Mouse (Mus musculus) embryo, embryonic 11.5 days (tissue): ENCODE measurements around the gene Alk.

Experiments
- DNase-seq: peaks from one replicate; pipeline ENCODE4 v3.0.0-alpha.2; 2012; ENCODE audit warnings: low read depth, low spot score

The Alk gene

GRCm38 (mm10) chr17:72265171-72266022 is 339.0 kb downstream of the Alk start:
- no peak for DNase-seq

DNA sequence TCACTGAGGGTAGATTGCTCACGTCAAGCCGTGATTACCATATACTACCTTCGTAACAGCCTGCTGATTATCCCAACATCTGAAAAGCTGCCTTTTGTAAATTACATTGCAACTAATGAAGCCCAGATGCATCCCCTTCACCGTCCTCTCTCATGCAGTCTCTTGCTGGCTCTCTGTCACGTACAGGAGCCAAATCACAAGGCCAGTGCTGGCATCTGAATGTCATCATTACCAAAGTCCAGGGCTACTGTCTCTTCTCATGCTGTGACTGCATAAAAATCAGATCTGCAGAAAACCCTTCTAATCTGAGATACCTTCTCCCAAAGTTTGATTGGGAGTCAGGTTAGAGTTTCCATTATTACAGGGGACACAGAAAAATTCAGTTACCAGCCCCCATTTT is 351.0 kb downstream of the Alk start:
- no peak for DNase-seq

- DNase-seq = no peak
Measured at GRCm38 (mm10) chr17:72251554-72251953, 352.9 kb downstream of the Alk start.

- no peak for DNase-seq
Measured at GRCm38 (mm10) chr17:72250482-72251405, 353.7 kb downstream of the Alk start.

DNA sequence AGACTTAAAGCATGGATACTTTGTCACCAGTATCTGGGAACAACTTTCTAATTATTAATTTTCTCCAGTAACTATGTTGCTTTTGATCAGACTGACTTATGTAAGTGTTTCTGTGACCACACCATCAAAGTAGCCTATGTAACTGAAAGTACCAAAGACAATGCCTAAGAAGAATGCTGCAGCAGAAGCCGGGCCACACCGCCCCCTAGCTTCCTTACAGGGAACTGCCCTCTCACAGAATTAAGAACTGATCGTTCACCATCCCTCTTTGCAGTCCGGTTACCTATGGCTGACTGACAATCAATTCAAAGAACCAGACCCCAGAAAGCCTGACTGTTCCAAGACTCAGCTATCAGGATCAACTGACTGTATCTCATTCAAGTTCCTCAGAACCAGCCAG is 362.4 kb downstream of the Alk start:
- no peak for DNase-seq

DNA sequence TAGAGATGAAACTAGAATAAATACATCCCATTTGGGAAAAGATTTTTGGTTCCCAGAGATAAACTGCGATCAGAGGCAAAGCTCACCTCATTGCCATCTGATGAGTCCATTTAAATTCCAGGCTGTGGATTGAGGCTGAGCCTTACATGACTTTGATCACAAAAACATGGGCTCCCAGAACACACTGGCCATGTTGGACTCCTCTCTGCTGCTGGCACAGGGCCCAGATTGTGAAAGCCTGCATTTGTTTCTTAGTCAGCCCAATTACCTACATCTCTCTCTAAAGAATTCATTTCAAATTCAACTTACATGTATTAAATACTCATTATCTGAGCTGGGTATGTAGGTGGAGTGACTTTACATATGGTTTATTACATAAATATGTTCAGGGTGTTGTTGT is 367.1 kb downstream of the Alk start:
- DNase-seq = no peak

- DNase-seq = no peak
Measured at GRCm38 (mm10) chr17:72230891-72231290, 373.5 kb downstream of the Alk start.

- DNase-seq = no peak
Measured at GRCm38 (mm10) chr17:72218816-72219215, 385.6 kb downstream of the Alk start.

- no peak for DNase-seq
Measured at GRCm38 (mm10) chr17:72197576-72197975, 406.9 kb downstream of the Alk start.

GRCm38 (mm10) chr17:72194976-72195650 is 409.3 kb downstream of the Alk start:
- no peak for DNase-seq

GRCm38 (mm10) chr17:72190536-72190935 is 413.9 kb downstream of the Alk start:
- DNase-seq = no peak

- no peak for DNase-seq
Measured at GRCm38 (mm10) chr17:72187026-72187425, 417.4 kb downstream of the Alk start.

GRCm38 (mm10) chr17:72182414-72182813 is 422.0 kb downstream of the Alk start:
- no peak for DNase-seq

- DNase-seq = no peak
Measured at GRCm38 (mm10) chr17:72180200-72180599, 424.2 kb downstream of the Alk start.

DNA sequence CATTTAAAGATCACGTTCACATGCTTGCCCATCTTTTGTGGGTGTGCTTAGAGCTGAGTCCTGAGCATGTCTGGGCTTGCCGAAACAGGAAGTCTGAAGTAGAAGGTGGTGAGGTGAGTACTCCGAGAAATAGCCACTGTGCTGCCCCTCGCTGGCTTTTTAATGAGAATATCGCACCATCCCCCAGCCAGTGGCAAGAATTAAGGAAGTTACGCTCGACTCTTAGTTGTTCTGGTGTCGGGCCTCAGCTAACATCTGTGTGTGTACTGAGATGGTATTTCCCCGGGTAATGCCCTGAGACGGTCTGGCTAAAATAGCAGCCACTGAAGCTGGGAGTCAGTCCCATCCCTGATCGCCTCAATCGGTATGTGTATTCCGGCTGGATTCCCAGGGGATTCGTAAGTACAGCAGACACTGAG is 424.7 kb downstream of the Alk start:
- no peak for DNase-seq

- no peak for DNase-seq
Measured at GRCm38 (mm10) chr17:72173778-72174177, 430.6 kb downstream of the Alk start.

DNA sequence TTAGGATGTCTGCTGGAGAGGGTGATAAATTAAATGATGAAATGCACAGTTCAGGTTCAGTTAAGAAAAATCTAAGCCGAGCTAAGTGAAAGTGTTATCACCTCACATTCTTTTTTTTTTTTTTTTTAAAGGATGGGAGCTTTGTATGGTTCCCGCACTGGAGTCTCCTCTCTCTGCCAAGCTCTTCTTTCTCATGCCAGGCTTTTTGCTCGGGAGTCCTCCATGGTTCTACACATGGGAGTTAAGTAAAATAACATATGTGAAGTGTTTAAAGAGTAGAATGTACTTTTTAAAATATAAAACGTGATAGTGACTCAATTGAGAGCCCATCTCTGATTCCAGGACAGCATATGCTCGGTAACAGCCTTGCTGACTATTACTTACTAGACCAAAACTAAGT is 436.3 kb downstream of the Alk start:
- no peak for DNase-seq

DNA sequence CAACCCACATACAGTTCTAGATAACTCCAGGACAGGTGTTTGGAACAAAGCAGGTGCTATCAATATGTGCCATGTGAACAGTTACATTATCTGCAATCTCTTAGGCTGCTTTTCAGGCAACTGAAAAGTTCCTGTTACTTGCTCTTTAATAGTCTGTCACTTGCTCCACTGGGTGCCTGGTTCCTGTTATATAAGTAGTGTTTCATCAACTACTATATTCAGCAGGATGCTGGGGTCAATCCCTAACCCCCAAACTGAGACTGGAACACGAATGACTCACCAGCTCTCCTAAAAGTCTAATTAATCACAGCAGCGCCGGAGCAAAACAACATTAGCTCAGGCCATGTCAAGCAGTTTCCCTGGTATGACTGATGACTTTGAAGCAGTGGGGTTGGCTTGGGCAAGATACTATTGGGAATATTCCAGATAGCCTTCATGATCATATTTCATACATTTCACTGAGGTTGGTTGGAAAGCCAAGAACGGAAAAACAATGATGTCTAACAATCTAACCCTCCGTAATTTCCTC is 445.5 kb downstream of the Alk start:
- DNase-seq = no peak

- DNase-seq = no peak
Measured at GRCm38 (mm10) chr17:72157830-72158629, 446.4 kb downstream of the Alk start.

DNA sequence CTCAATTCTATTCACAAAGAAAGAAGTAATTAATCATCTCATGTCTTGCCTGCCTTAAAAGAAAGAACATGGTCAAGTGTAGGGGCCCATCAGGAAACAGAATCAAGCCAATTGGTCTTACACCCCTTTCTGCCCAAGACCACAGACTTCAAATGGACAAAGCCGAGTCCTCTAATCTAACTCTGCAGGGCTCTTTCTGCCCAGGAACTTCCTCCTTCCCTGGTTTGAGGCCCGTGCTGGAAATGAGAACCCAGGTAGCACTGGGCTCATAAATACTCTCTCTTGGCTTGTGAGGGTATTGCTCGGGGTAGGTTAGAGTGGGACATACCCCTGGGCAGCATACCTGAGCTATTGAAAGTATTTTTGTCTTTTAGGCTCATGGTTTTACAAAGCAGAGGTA is 451.4 kb downstream of the Alk start:
- DNase-seq = no peak
